Mouse (Mus musculus) neural tube, embryonic 13.5 days (tissue): ENCODE results near the gene Adgrb2. TPM values are rescaled to one million over a fixed set of nuclear protein-coding genes. Genes with fewer than 3 reads are reported as not detected.

Experiments
- ATAC-seq: fragments of 200-750 bp; cut with Nextera tagmentation; 2 replicates; pipeline ENCODE4 v1.8.0; 2017; ENCODE audit warnings: low read depth, mild to moderate bottlenecking, moderate TSS enrichment, moderate library complexity
- H3K27ac ChIP-seq: fragments of 300-500 bp; sonication (generic); replicated peaks from 2 replicates; pipeline ENCODE4 v1.5.1; 2015; ENCODE audit warnings: moderate library complexity, mild to moderate bottlenecking, inconsistent platforms
- H3K27me3 ChIP-seq: fragments of 300-500 bp; sonication (generic); 2 replicates; pipeline ENCODE4 v1.6.1; 2015; ENCODE audit warnings: mild to moderate bottlenecking, inconsistent platforms
- H3K36me3 ChIP-seq: fragments of 300-500 bp; sonication (generic); 2 replicates; pipeline ENCODE4 v1.6.1; 2015; ENCODE audit warnings: mild to moderate bottlenecking, inconsistent platforms
- H3K4me1 ChIP-seq: fragments of 300-500 bp; sonication (generic); replicated peaks from 2 replicates; pipeline ENCODE4 v1.6.1; 2015; ENCODE audit warnings: inconsistent platforms
- H3K4me2 ChIP-seq: fragments of 300-500 bp; sonication (generic); 2 replicates; pipeline ENCODE4 v1.6.1; 2015; ENCODE audit warnings: inconsistent platforms, mild to moderate bottlenecking, moderate library complexity
- H3K4me3 ChIP-seq: fragments of 300-500 bp; sonication (generic); 2 replicates; pipeline ENCODE4 v1.5.1; 2015; ENCODE audit warnings: mild to moderate bottlenecking, inconsistent platforms
- H3K9ac ChIP-seq: fragments of 300-500 bp; sonication (generic); 2 replicates; pipeline ENCODE4 v1.6.1; 2015; ENCODE audit warnings: moderate library complexity, mild to moderate bottlenecking, inconsistent platforms
- H3K9me3 ChIP-seq: fragments of 300-500 bp; sonication (generic); 2 replicates; pipeline ENCODE4 v1.6.1; 2016; ENCODE audit warnings: inconsistent platforms
- WGBS: fragments of 180-500 bp; shearing (Covaris S2); methylation state at CpG from one replicate; pipeline ENCODE4 v1.1.7; 2015; 5-methylcytosine and 5-hydroxymethylcytosine counted together
- polyA plus RNA-seq: library from polyadenylated mRNA; unstranded; fragments of >200 nt; fragmentation: Nextera tagmentation; extraction: Ambion mirVana; gene quantifications from 2 replicates; pipeline ENCODE4 v1.2.1, GENCODE M21; 2015

Adgrb2 gene
- polyA plus RNA-seq, 1 experiment from 2014 or later = 9.3 TPM

DNA sequence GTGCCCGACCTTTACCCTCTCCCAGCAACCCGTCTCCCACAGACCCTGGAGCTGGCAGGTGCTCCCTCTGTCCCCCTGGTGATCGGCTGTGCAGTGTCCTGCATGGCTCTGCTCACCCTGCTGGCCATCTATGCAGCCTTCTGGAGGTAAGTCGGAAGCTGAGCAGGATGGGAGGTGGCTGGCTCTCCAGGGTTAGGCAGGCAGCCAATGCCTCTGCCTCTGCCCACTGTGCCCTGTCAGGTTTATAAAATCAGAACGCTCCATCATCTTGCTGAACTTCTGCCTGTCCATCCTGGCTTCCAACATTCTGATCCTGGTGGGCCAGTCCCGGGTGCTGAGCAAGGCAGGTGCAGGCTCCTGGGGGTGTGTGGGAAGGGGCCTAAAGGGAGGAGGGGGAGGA lies 27.6 kb downstream of the Adgrb2 start:
- H3K36me3 ChIP-seq = peaks cover 49% of the 10 kb centered on the region
- peaks cover 8% of the 10 kb centered on the region; the same call in 1 of the 2 replicates for H3K4me1 ChIP-seq
- H3K4me2 ChIP-seq = no peak overlapping the region
- no peak overlapping the region for H3K4me3 ChIP-seq
- H3K9me3 ChIP-seq = no peaks in the 10 kb centered on the region
- 85% methylated on average over 6 of the region's 6 CpGs for WGBS
- H3K27me3 ChIP-seq = peaks cover 17% of the 10 kb centered on the region
- H3K9ac ChIP-seq = no peak overlapping the region
- ATAC-seq = no peak
- H3K27ac ChIP-seq = no peak overlapping the region

DNA sequence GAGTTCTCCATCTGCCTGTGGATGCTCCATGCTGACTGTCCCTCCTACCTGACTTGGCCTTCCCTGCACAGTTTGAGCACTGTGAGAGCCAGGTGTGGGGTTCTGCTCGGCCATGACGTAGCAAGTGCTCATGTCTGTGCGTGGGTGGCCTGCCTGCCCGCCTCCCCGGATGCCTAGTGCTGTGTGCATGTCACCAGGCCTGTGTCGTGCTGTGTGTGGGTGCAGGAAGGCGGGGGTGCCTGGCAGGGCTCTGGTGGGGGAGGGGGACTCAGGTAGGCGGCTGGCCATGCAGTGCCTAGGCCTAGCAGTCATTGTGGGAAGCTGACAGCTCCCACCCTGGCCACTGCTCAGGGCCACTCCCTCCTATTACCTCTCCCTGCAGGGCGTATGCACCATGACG lies 28.4 kb downstream of the Adgrb2 start:
- Histone ChIP-seq H3K9me3 (no peaks in the 10 kb centered on the region), H3K9ac (no peak overlapping the region), H3K4me3 (no peak overlapping the region), H3K4me1 (peaks cover 8% of the 10 kb centered on the region; the same call in 1 of the 2 replicates), H3K36me3 (peaks cover 51% of the 10 kb centered on the region), H3K27ac (no peak overlapping the region), H3K27me3 (peaks cover 11% of the 10 kb centered on the region), H3K4me2 (no peak overlapping the region)
- 74% methylated on average over 10 of the region's 10 CpGs for WGBS
- ATAC-seq = no peak

DNA sequence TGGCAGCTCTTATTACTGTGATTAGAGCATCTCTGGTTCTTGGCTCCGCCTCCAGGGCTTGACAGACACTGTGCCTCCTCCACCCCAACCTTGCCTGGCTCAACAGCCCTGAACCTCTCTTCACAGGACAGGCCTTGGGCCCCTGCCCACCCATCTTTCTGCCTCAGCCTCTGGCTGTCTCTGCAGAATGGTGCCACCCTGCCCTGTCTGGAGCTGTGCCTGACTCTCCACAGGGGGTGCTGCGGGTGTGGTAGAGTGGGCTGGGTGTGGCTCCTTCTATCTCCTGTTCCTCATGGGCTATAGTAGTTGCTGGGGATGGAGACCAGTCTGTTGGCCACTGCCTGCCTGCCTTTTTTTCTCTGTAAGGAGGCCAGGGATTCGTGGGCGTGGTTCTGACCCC lies 31.3 kb downstream of the Adgrb2 start:
- peaks cover 47% of the 10 kb centered on the region for H3K36me3 ChIP-seq
- WGBS = 70% methylated on average over 4 of the region's 4 CpGs
- ATAC-seq = no peak
- no peak overlapping the region for H3K4me3 ChIP-seq
- H3K9ac ChIP-seq = no peak overlapping the region
- H3K27me3 ChIP-seq = no peaks in the 10 kb centered on the region
- peaks cover 8% of the 10 kb centered on the region; the same call in 1 of the 2 replicates for H3K4me1 ChIP-seq
- H3K4me2 ChIP-seq = no peak overlapping the region
- no peaks in the 10 kb centered on the region for H3K9me3 ChIP-seq
- H3K27ac ChIP-seq = no peak overlapping the region

DNA sequence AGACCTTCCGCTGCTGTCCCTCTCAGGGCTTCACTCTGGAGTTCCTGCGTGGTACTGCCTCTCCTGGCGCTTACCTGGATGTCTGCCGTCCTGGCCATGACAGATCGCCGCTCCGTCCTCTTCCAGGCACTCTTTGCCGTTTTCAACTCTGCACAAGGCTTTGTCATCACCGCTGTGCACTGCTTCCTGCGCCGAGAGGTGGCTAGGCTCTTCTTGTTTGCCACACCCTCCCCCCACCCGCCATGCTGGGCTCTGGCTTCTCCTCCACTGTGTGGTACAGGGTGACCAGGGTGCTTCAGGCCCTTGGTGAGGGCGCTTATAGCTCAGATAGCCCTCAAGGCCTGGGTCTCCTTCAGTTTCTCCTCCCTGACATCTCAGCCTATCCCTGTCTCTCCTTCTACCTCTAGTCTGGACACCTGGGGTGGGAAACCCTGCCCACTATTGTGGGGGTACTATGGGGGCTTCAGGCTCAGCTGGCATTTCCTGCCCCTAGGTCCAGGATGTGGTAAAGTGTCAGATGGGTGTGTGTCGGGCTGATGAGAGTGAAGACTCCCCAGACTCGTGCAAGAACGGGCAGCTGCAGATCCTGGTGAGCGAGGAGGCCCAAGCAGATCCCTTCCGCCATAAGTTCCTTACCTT lies 32.5 kb downstream of the Adgrb2 start:
- no peak for ATAC-seq
- WGBS = 77% methylated on average over 18 of the region's 18 CpGs
- no peak overlapping the region for H3K4me3 ChIP-seq
- H3K27me3 ChIP-seq = no peaks in the 10 kb centered on the region
- H3K9ac ChIP-seq = no peak overlapping the region
- H3K9me3 ChIP-seq = no peaks in the 10 kb centered on the region
- peaks cover 8% of the 10 kb centered on the region; the same call in 1 of the 2 replicates for H3K4me1 ChIP-seq
- no peak overlapping the region for H3K4me2 ChIP-seq
- H3K27ac ChIP-seq = no peak overlapping the region
- H3K36me3 ChIP-seq = peaks cover 35% of the 10 kb centered on the region

DNA sequence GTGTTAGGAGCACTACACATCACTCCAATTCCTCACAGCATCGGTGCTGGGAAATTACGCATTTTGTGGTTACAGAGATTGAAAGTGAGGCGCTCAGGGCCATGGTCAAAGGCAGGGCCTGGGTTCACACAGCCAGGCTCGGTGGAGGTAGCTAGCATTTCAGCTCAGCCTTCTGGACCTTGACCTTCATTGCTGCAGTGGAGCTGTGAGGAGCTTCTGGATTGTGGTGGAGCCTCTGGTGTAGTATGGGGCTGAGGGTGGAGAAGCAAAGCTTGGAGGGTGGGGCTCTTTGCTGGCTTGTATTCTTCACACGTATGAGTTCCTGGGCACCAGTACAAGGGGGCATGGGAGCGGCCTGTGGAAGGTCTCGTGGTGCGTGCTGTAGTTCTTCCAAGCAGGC lies 38.3 kb downstream of the Adgrb2 start:
- Histone ChIP-seq H3K4me2 (no peak overlapping the region), H3K27ac (no peak overlapping the region), H3K4me1 (peaks cover 7% of the 10 kb centered on the region), H3K4me3 (no peak overlapping the region), H3K36me3 (peaks cover 17% of the 10 kb centered on the region; the same call in 1 of the 2 replicates), H3K9ac (no peak overlapping the region), H3K27me3 (peaks cover 4% of the 10 kb centered on the region), H3K9me3 (no peaks in the 10 kb centered on the region)
- no peak for ATAC-seq
- 88% methylated on average over 8 of the region's 8 CpGs for whole genome bisulfite sequencing

DNA sequence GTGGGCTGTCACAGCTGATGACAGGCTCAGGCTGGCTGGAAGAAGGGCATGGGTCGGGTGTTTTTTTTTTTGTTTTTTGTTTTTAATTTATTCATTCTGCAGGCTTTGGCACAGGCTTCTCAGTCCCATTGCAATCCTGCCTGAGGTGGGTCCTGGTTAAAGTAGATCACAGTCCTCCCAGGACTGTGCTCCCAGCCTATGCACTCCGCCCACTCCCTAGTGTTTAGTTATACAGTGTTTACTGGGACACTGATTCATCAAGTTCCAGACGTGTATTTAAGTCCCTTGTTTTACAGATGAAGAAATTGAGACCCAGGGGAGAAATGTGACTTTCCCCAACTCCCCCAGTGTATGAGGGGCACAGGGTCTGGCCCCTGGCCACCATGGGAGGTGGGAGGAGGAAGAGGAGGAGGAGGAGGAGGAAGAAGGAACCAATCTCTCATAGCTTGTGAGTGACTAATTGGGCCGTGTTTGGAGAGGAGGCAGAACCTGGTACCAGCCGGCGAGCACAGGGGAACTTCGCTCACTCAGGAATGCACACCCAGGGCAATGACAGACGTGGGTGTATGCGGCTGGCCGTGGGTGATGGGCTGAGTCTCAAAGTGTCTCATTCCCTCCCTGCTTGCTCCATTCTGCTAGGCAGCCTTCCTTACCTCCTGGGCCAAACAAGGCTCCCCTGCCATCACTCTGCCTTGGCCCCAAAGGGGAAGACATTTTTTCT lies 39.0 kb downstream of the Adgrb2 start:
- H3K4me1 ChIP-seq = peaks cover 13% of the 10 kb centered on the region
- no peak overlapping the region for H3K27ac ChIP-seq
- WGBS = 81% methylated on average over 10 of the region's 10 CpGs
- no peak overlapping the region for H3K4me2 ChIP-seq
- no peak for ATAC-seq
- H3K9me3 ChIP-seq = no peaks in the 10 kb centered on the region
- H3K9ac ChIP-seq = no peak overlapping the region
- H3K36me3 ChIP-seq = peaks cover 10% of the 10 kb centered on the region; the same call in 1 of the 2 replicates
- peaks cover 4% of the 10 kb centered on the region for H3K27me3 ChIP-seq
- H3K4me3 ChIP-seq = no peak overlapping the region

DNA sequence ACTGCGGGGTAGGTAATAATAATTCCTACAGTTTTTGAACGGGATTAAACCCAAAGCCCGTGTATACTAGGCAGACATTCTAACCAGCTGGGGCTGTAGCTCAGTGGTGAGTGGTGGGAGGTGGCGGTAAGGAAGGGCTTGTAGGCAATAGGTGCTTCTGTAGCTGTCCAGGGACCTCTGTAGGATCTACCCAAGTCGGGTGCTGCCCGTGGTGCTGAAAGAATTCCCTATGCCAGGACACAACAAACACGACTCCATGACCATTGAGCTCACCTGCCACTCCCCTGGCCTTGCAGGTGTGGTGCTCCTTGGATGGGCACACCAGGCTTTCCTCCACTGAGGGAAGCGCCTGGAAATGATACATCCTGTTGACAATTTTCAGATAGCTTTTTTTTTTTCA lies 40.9 kb downstream of the Adgrb2 start:
- Histone ChIP-seq H3K36me3 (no peaks in the 10 kb centered on the region), H3K4me3 (no peak overlapping the region), H3K27me3 (peaks cover 4% of the 10 kb centered on the region), H3K4me2 (no peak overlapping the region), H3K27ac (no peak overlapping the region), H3K9ac (no peak overlapping the region), H3K9me3 (no peaks in the 10 kb centered on the region), H3K4me1 (peaks cover 13% of the 10 kb centered on the region)
- ATAC-seq = no peak
- 45% methylated on average over 8 of the region's 8 CpGs for WGBS

DNA sequence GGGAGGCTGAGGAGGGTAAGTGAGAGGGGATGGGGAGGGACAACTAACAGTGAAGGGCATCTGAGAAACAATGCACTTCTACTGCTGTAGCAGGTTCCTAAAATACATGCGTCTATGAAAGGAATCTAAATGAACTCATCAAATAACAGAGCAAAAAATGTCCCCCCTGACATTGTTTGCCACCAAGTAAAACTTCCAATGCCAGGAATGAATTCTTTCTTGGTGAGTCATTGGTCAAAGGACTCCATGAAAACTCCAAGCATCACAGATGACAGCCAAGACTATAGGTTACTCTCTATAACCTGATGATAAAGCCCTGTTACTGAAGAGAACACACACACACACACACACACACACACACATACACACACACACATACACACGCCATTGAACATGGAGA lies 46.5 kb downstream of the Adgrb2 start:
- Histone ChIP-seq H3K27me3 (peaks cover 10% of the 10 kb centered on the region; the same call in 1 of the 2 replicates), H3K36me3 (no peaks in the 10 kb centered on the region), H3K4me3 (no peak overlapping the region), H3K9me3 (no peaks in the 10 kb centered on the region), H3K4me2 (no peak overlapping the region), H3K9ac (no peak overlapping the region), H3K4me1 (peaks cover 40% of the 10 kb centered on the region), H3K27ac (no peak overlapping the region)
- ATAC-seq = no peak
- WGBS = 93% methylated on average over 2 of the region's 2 CpGs

DNA sequence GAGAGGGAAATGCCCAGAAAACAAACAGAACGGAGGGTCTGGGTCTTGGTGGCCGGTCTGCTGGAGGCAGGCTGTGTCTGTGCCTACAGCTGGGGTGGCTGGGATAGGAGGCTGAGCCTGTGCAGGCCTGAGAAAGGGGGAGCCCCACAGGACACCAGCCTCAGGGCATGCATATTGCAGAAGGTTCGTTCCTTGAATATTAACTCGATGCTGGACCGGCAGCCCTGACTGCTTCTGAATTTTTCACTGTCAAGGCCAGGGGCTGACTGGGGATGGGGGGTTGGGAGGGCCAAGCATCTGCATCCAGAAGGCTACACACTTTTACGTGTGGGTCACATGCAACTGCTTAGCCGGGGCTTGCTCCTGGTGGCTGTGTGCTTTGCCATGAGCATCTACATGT lies 48.8 kb downstream of the Adgrb2 start:
- H3K27ac ChIP-seq = no peak overlapping the region
- peaks cover 39% of the 10 kb centered on the region for H3K4me1 ChIP-seq
- 42% methylated on average over 7 of the region's 7 CpGs for WGBS
- H3K4me3 ChIP-seq = no peak overlapping the region
- peaks cover 22% of the 10 kb centered on the region for H3K27me3 ChIP-seq
- no peak overlapping the region for H3K4me2 ChIP-seq
- no peaks in the 10 kb centered on the region for H3K36me3 ChIP-seq
- no peak; the same call in 1 of the 2 replicates for ATAC-seq
- no peaks in the 10 kb centered on the region for H3K9me3 ChIP-seq
- H3K9ac ChIP-seq = 0 out of 2 replicates have a peak overlapping the region, but pooled peaks have one; percentile 36

DNA sequence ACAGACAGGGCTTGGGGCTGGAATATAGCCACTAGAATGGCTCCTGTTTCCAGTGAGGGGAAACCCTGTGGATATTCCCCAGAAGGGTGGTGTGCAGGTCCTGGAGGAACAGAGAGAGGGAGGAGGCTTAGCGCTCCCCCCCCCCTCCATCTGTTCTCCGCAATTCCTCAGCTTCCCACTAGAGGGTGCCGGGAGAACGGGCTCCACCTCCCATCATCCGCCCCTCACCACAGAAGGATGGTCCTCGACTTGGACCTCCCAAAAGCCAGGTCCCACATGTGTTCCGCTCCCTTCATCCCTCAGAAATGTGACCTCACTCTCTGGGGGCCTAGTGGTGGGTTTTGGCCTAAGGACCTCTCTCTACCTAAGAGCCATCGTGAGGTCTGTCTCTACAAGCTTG lies 51.4 kb downstream of the Adgrb2 start:
- Histone ChIP-seq H3K4me3 (no peak overlapping the region), H3K9ac (no peak overlapping the region), H3K4me1 (peaks cover 39% of the 10 kb centered on the region), H3K27ac (no peak overlapping the region), H3K9me3 (no peaks in the 10 kb centered on the region), H3K4me2 (no peak overlapping the region), H3K36me3 (no peaks in the 10 kb centered on the region), H3K27me3 (peaks cover 22% of the 10 kb centered on the region)
- ATAC-seq = no peak; the same call in 1 of the 2 replicates
- WGBS = 6% methylated on average over 7 of the region's 8 CpGs

DNA sequence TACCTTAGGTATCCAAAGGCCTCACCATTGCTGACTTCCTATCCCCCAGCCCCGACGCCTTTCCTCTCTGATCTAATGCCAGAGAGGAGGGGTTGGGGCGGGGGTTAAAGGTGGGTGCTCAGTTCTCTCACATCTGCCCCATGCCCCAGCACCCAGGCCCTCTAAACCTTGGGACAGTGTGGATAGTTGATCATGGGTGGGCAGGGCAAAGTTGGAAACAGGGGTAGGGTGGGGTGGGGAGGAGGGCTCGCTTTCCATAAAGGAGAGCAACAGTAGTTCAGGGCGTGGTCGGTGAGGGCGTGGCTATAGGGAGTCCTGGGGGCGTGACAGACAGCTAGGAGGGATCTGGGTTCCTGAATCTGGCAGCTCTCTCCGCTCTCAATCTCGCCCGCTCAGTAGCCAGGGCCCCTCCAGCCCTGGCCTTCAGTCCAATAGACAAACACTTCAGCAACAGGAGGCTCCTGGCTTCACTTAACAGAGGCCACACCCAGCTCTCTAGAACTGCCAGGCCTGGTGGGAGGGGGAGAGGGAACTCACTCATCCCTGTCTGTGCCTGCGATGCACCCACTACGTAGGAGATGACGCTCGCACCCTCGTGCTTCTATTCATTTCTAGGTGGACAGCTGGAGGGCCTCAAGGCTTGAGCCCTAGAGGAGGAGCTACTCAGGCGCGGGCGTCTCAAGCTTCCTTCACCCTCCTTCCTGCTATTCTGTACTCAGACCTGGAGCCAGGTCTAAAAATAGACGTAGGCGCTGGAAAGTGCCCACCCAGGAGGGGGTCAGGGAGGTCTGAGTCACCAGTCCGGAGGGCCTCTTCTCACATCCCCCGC lies 52.1 kb downstream of the Adgrb2 start:
- WGBS = 12% methylated on average over 23 of the region's 23 CpGs
- H3K4me2 ChIP-seq = no peak overlapping the region
- no peak overlapping the region for H3K27ac ChIP-seq
- H3K4me1 ChIP-seq = peaks cover 39% of the 10 kb centered on the region
- H3K27me3 ChIP-seq = peaks cover 22% of the 10 kb centered on the region
- no peak overlapping the region for H3K4me3 ChIP-seq
- peak; percentile 34; the same call in 1 of the 2 replicates for ATAC-seq
- no peak overlapping the region for H3K9ac ChIP-seq
- H3K9me3 ChIP-seq = no peaks in the 10 kb centered on the region
- no peaks in the 10 kb centered on the region for H3K36me3 ChIP-seq

DNA sequence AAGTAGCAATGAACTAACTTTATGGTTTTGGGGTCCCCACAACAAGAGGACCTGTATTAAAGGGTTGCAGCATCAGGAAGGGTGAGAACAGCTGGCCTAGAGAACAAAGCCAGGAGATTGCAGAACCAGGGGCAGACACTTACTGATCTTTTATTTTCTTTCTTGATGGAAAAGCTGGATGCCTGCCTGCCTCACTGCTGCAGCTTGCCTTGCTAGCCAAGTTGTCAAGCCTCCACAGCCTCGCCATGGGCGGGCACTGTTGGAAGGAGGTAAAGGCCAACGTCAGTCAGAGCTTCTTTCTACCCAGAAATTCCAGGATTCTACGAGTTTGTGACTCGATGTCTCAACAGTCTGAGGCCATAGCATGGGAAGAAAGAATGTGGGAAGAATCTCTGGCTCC lies 54.7 kb downstream of the Adgrb2 start:
- Histone ChIP-seq H3K27ac (no peak overlapping the region), H3K4me3 (no peak overlapping the region), H3K9ac (no peak overlapping the region), H3K9me3 (no peaks in the 10 kb centered on the region), H3K4me1 (peaks cover 38% of the 10 kb centered on the region), H3K4me2 (no peak overlapping the region), H3K27me3 (peaks cover 22% of the 10 kb centered on the region; the same call in 1 of the 2 replicates), H3K36me3 (no peaks in the 10 kb centered on the region)
- no peak for ATAC-seq
- WGBS = 55% methylated on average over 5 of the region's 5 CpGs
